Mouse (Mus musculus) CH12.LX (cell line): ENCODE results near the gene Dclk2. TPM values are rescaled to one million over a fixed set of nuclear protein-coding genes. Genes with fewer than 3 reads are reported as not detected.

Experiments
- DNase-seq: peaks from one replicate; pipeline ENCODE4 v3.0.0-alpha.2; 2013; ENCODE audit errors: extremely low read depth
- H3K27ac ChIP-seq: 2 replicates; pipeline ENCODE4 v1.5.1; 2012; ENCODE audit warnings: low read depth, mild to moderate bottlenecking, control low read depth, moderate library complexity; ENCODE audit not compliant: insufficient read depth
- H3K27me3 ChIP-seq: replicated peaks from 2 replicates; pipeline ENCODE3; 2012; ENCODE audit warnings: inconsistent platforms
- H3K36me3 ChIP-seq, 2 experiments: replicated peaks in 1 of 2; 2 replicates each; pipeline versions ENCODE3 to v1.6.1; 2012; ENCODE audit warnings: inconsistent platforms in 1 of 2, low read length in 1 of 2, mild to moderate bottlenecking in 1 of 2, mixed read lengths in 1 of 2, moderate library complexity in 1 of 2; ENCODE audit not compliant: control insufficient read depth in 1 of 2, insufficient read depth in 1 of 2
- H3K4me1 ChIP-seq, 2 experiments: 2 replicates each; pipeline ENCODE4 v1.6.1; 2012; ENCODE audit warnings: inconsistent platforms in 1 of 2, moderate library complexity in 1 of 2; ENCODE audit not compliant: insufficient read depth in 2 of 2, control insufficient read depth in 1 of 2
- H3K4me2 ChIP-seq: 2 replicates; pipeline ENCODE4 v1.6.1; 2012; ENCODE audit warnings: low read depth, mild to moderate bottlenecking, control low read depth; ENCODE audit not compliant: poor library complexity, insufficient read depth, severe bottlenecking
- H3K4me3 ChIP-seq, 3 experiments: fragments of 150-350 bp in 1 of 3; sonication (generic) in 1 of 3; replicated peaks in 1 of 3; 2 replicates each; pipeline versions ENCODE3 to v1.5.1; 2011 to 2012; ENCODE audit warnings: low read depth in 2 of 3, low read length in 2 of 3, mild to moderate bottlenecking in 2 of 3, moderate library complexity in 2 of 3, control low read depth in 1 of 3, improper control_type of control experiment in 1 of 3, inconsistent platforms in 1 of 3, mixed read lengths in 1 of 3; ENCODE audit not compliant: poor library complexity in 1 of 3
- H3K79me2 ChIP-seq: replicated peaks from 2 replicates; pipeline ENCODE4 v1.6.1; 2012; ENCODE audit warnings: mild to moderate bottlenecking, moderate library complexity; ENCODE audit not compliant: control insufficient read depth, poor library complexity, insufficient read depth, severe bottlenecking; ENCODE audit errors: extremely low read depth
- H3K9ac ChIP-seq: 2 replicates; pipeline ENCODE4 v1.6.1; 2012; ENCODE audit warnings: low read depth, mild to moderate bottlenecking, control low read depth, moderate library complexity; ENCODE audit not compliant: insufficient read depth
- H3K9me3 ChIP-seq: replicated peaks from 2 replicates; pipeline ENCODE3; 2012; ENCODE audit warnings: low read length, inconsistent platforms, mixed read lengths
- BHLHE40 ChIP-seq: IDR thresholded peaks from 2 replicates; pipeline ENCODE4 v1.6.1; 2011; ENCODE audit warnings: mild to moderate bottlenecking, low read depth, low read length, improper control_type of control experiment
- CTCF ChIP-seq, 2 experiments: IDR thresholded peaks in 1 of 2; conservative IDR thresholded peaks in 1 of 2; 2 replicates each; pipeline ENCODE4 v1.5.1; 2011 to 2012; ENCODE audit warnings: low read depth in 2 of 2, low read length in 2 of 2, improper control_type of control experiment in 1 of 2, inconsistent platforms in 1 of 2, mild to moderate bottlenecking in 1 of 2, moderate library complexity in 1 of 2
- E2F4 ChIP-seq: IDR thresholded peaks from 2 replicates; pipeline ENCODE4 v1.6.1; 2011; ENCODE audit warnings: low read depth, low read length, improper control_type of control experiment; ENCODE audit not compliant: insufficient replicate concordance
- EP300 ChIP-seq: IDR thresholded peaks from 2 replicates; pipeline ENCODE4 v1.6.1; 2011; ENCODE audit warnings: low read length, improper control_type of control experiment
- GABPA ChIP-seq: IDR thresholded peaks from 2 replicates; pipeline ENCODE4 v1.6.1; 2012; ENCODE audit warnings: low read depth, low read length, improper control_type of control experiment, inconsistent platforms; ENCODE audit not compliant: insufficient replicate concordance
- HCFC1 ChIP-seq: IDR thresholded peaks from 2 replicates; pipeline ENCODE4 v1.6.1; 2012; ENCODE audit warnings: low read depth, mild to moderate bottlenecking, inconsistent platforms, low read length, improper control_type of control experiment
- JUN ChIP-seq: IDR thresholded peaks from 2 replicates; pipeline ENCODE4 v1.6.1; 2011; ENCODE audit warnings: low read depth, mild to moderate bottlenecking, low read length, improper control_type of control experiment, moderate library complexity; ENCODE audit not compliant: insufficient read depth
- JUND ChIP-seq: conservative IDR thresholded peaks from 2 replicates; pipeline ENCODE4 v1.6.1; 2011; ENCODE audit warnings: low read depth, low read length, improper control_type of control experiment
- KAT2A ChIP-seq: IDR thresholded peaks from 2 replicates; pipeline ENCODE4 v1.6.1; 2012; ENCODE audit warnings: low read length, improper control_type of control experiment, inconsistent platforms; ENCODE audit not compliant: insufficient replicate concordance
- MAFK ChIP-seq: IDR thresholded peaks from 2 replicates; pipeline ENCODE4 v1.6.1; 2011; ENCODE audit warnings: low read length, improper control_type of control experiment; ENCODE audit not compliant: insufficient replicate concordance
- MAZ ChIP-seq: IDR thresholded peaks from 2 replicates; pipeline ENCODE4 v1.6.1; 2012; ENCODE audit warnings: low read depth, mild to moderate bottlenecking, inconsistent platforms, low read length, improper control_type of control experiment, moderate library complexity
- NELFE ChIP-seq: IDR thresholded peaks from 2 replicates; pipeline ENCODE4 v1.6.1; 2011; ENCODE audit warnings: low read depth, low read length, improper control_type of control experiment
- PAX5 ChIP-seq: IDR thresholded peaks from 2 replicates; pipeline ENCODE4 v1.6.1; 2012; ENCODE audit warnings: low read length, inconsistent platforms, mixed read lengths
- POLR2A ChIP-seq: IDR thresholded peaks from 2 replicates; pipeline ENCODE4 v1.6.1; 2011; ENCODE audit warnings: low read depth, mild to moderate bottlenecking, improper control_type of control experiment, low read length
- POLR2AphosphoS2 ChIP-seq: IDR thresholded peaks from 2 replicates; pipeline ENCODE4 v1.6.1; 2011; ENCODE audit warnings: low read depth, low read length, improper control_type of control experiment
- RAD21 ChIP-seq: IDR thresholded peaks from 2 replicates; pipeline ENCODE4 v1.6.1; 2011; ENCODE audit warnings: low read depth, mild to moderate bottlenecking, low read length, improper control_type of control experiment, moderate library complexity
- RCOR1 ChIP-seq: conservative IDR thresholded peaks from 2 replicates; pipeline ENCODE4 v1.6.1; 2012; ENCODE audit warnings: low read depth, mild to moderate bottlenecking, inconsistent platforms, low read length, improper control_type of control experiment
- SIN3A ChIP-seq: IDR thresholded peaks from 2 replicates; pipeline ENCODE4 v1.6.1; 2012; ENCODE audit warnings: low read length, improper control_type of control experiment, inconsistent platforms
- TBP ChIP-seq: conservative IDR thresholded peaks from 2 replicates; pipeline ENCODE4 v1.6.1; 2011; ENCODE audit warnings: low read depth, low read length, improper control_type of control experiment
- USF1 ChIP-seq: IDR thresholded peaks from 2 replicates; pipeline ENCODE4 v1.6.1; 2014; ENCODE audit warnings: low read depth, mild to moderate bottlenecking, inconsistent platforms, low read length, improper control_type of control experiment
- USF2 ChIP-seq: conservative IDR thresholded peaks from 2 replicates; pipeline ENCODE4 v1.6.1; 2011; ENCODE audit warnings: low read depth, low read length, improper control_type of control experiment
- ZC3H11A ChIP-seq: IDR thresholded peaks from 2 replicates; pipeline ENCODE4 v1.6.1; 2012; ENCODE audit warnings: low read depth, mild to moderate bottlenecking, inconsistent platforms, low read length, improper control_type of control experiment
- ZMIZ1 ChIP-seq: IDR thresholded peaks from 2 replicates; pipeline ENCODE4 v1.6.1; 2012; ENCODE audit warnings: low read depth, mild to moderate bottlenecking, inconsistent platforms, low read length, improper control_type of control experiment
- dilution Hi-C: fragments of 300-500 bp; cut with MboI; formaldehyde crosslinking; loops from 2 replicates; pipeline ENCODE4 v1.14.3; 2020; ENCODE audit warnings: low sequenced_read_pairs; ENCODE audit not compliant: extremely low pct_unique_long_range_greater_than_20kb, extremely low pct_ligation_motif_present
- in situ Hi-C: fragments of 300-500 bp; cut with MboI; formaldehyde crosslinking; loops from 3 replicates; pipeline ENCODE4 v1.14.3; 2019; ENCODE audit warnings: low sequenced_read_pairs, low pct_ligation_motif_present, low pct_unique_long_range_greater_than_20kb, mixed read lengths
- polyA plus RNA-seq: library from polyadenylated mRNA; unstranded; fragments of >175 nt; gene quantifications from 2 replicates; pipeline ENCODE4 v1.2.1, GENCODE M21; 2012; ENCODE audit warnings: low read depth; ENCODE audit not compliant: insufficient read length
- total RNA-seq, 2 experiments: library from RNA; depleted of rRNA; stranded (reverse); fragments of 300-350 nt in 1 of 2; fragments of >200 nt in 1 of 2; gene quantifications; 2 replicates each; pipeline ENCODE4 v1.2.3; 2012 to 2014

Gene Dclk2
- total and polyA plus RNA-seq, 3 experiments: 0.93 to 2.0 (median 1.0) TPM

DNA sequence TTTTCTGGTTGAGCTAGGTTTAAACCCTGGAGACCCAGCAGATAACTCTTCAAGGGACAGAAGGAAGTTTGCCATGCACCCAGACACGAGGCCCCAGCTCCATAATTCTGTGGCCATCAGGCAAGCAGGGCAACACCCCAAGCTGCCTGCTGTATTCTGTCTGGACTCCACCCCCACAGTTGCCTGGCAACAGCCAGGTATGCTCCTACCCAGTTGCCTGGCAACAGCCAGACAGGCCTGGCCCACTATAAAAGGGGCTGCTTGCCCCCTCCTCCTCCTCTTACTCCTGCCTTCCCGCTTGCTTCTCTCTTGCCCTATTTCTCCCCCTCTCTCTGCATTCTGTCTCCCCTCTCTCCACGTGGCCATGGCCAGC, 57.7 kb downstream of the Dclk2 start:
- dilution Hi-C loops: no loop called here
- no peak overlapping the region for H3K4me2 ChIP-seq
- TF ChIP-seq JUND (no peak), ZMIZ1 (no peak), GABPA (no peak), USF2 (no peak), TBP (no peak), RCOR1 (no peak), NELFE (no peak), JUN (no peak), RAD21 (no peak)

DNA sequence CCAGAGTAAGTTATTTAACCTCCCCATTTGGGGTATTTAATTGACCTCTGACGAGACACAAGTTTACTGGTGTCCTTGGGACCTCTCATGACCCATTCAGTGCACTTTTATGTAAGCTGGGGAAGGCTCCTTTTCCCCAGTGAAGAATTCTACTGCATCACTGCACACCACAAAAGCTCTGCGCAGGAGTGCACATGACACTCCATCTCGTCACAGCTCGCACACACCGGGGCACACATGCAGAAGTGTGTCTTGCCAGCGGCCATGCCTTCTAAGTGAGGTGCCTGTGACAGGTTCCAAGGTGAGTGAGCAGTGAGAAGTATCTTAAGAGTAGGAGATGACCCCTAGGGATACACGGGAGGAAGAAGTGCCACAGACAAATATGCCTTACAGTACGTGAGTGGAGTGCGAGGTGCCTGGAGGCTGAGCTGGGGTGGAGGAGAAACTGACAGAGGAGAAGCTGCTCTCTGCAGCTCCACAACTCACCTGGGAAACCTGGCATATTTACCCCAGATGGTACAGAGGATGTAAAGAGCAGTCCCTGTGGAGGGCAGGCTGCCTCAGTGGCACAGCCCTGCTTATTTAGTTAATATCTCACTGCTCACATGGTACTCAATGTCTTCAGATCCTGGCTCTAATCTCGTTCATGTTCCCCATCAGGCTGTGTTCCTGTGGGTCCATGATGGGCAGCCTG, 58.3 kb downstream of the Dclk2 start:
- H3K27me3 ChIP-seq: no peaks in the 10 kb centered on the region
- H3K4me3 ChIP-seq: no peak overlapping the region
- H3K9me3 ChIP-seq: no peaks in the 10 kb centered on the region
- no peak overlapping the region for H3K4me2 ChIP-seq
- no peak for DNase-seq
- H3K36me3 ChIP-seq: no peaks in the 10 kb centered on the region
- dilution Hi-C loops (no loop called here), in situ Hi-C loops (no loop called here)
- no peak overlapping the region for H3K27ac ChIP-seq
- no peak overlapping the region for H3K9ac ChIP-seq
- TF ChIP-seq POLR2AphosphoS2 (no peak), POLR2A (no peak), MAZ (no peak), ZMIZ1 (no peak), MAFK (no peak), E2F4 (no peak), SIN3A (no peak), JUND (no peak), EP300 (no peak), USF1 (no peak), KAT2A (no peak), HCFC1 (no peak), PAX5 (no peak), BHLHE40 (no peak), CTCF (conservative IDR thresholded peaks at IDR 0.05 in 1 of 2, IDR thresholded peaks at IDR 0.05 in 1 of 2; ENCODE audit: low read depth in 2 of 2, low read length in 2 of 2) (no peak), ZC3H11A (no peak)
- no peaks in the 10 kb centered on the region for H3K79me2 ChIP-seq
- H3K4me1 ChIP-seq: peaks cover 3 to 4% of the 10 kb centered on the region in 2 experiments; a peak in 2 of 4 replicates

More for the DNA sequence above, 57.7 kb downstream of the Dclk2 start:
- Histone ChIP-seq H3K27me3 (no peaks in the 10 kb centered on the region), H3K9ac (no peak overlapping the region), H3K27ac (no peak overlapping the region), H3K4me3 (no peak overlapping the region), H3K79me2 (no peaks in the 10 kb centered on the region), H3K4me1 (peaks cover 3 to 4% of the 10 kb centered on the region in 2 experiments; a peak in 2 of 4 replicates), H3K9me3 (no peaks in the 10 kb centered on the region), H3K36me3 (no peaks in the 10 kb centered on the region)
- in situ Hi-C loops: no loop called here
- DNase-seq: no peak
